Mouse (Mus musculus): ENCODE measurements around the gene Auts2. TPM values are rescaled to one million over a fixed set of nuclear protein-coding genes. Genes with fewer than 3 reads are reported as not detected.
A peak's percentile ranks its signal among the peaks of the same experiment; 100 is the strongest.

Gene Auts2
- polyA plus RNA-seq, 1 experiment from 2014 or later: 27.3 TPM

- Histone ChIP-seq H3K27ac (ENCODE audit: low read depth) (no peak overlapping the region), H3K27me3 (ENCODE audit: insufficient read depth, low read length) (no peaks in the 10 kb centered on the region), H3K9ac (no peak overlapping the region), H3K4me1 (ENCODE audit: insufficient read depth) (no peaks in the 10 kb centered on the region), H3K9me3 (ENCODE audit: low read depth, low read length) (no peaks in the 10 kb centered on the region), H3K4me2 (no peak overlapping the region), H3K4me3 (ENCODE audit: low read depth, low read length) (no peak overlapping the region), H3K36me3 (ENCODE audit: insufficient read depth) (no peaks in the 10 kb centered on the region)
- no peak for TF ChIP-seq CTCF (IDR thresholded peaks at IDR 0.05; ENCODE audit: low read depth)
- peak; percentile 9 for DNase-seq
- 34% methylated on average over 13 of the region's 13 CpGs for WGBS
- no peak for ATAC-seq (ENCODE audit: insufficient read depth)
Observed at GRCm38 (mm10) chr5:132290606-132291535, 252.3 kb downstream of the Auts2 start.

DNA sequence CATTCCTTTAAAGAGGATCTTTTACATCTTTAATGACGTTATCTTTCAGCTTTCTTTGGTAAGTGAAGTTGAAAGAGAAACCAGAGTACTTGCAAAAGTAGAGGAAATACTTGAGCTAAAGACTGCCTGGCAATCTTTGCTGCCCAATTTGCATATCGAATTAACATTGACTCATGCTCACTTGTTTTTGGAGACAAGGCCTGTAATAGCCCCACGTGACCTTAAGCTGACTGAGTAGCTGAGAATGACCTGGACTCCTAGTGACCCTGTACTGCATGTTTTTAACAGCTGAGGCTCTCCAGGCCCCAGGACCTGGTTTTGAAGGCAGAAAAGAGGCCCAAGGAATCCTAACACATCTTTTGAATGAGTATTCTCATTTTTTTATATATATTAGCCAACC lies 259.4 kb downstream of the Auts2 start:
- no peak for DNase-seq
- WGBS: 80% methylated on average over 3 of the region's 3 CpGs
- H3K9ac ChIP-seq: no peak overlapping the region
- H3K4me1 ChIP-seq (ENCODE audit: insufficient read depth): peaks cover 4% of the 10 kb centered on the region; the same call in 1 of the 2 replicates
- H3K4me3 ChIP-seq (ENCODE audit: low read depth, low read length): no peak overlapping the region
- no peaks in the 10 kb centered on the region for H3K9me3 ChIP-seq (ENCODE audit: low read depth, low read length)
- no peaks in the 10 kb centered on the region for H3K27me3 ChIP-seq (ENCODE audit: insufficient read depth, low read length)
- no peak for TF ChIP-seq CTCF (IDR thresholded peaks at IDR 0.05; ENCODE audit: low read depth)
- H3K4me2 ChIP-seq: no peak overlapping the region
- no peaks in the 10 kb centered on the region for H3K36me3 ChIP-seq (ENCODE audit: insufficient read depth)
- H3K27ac ChIP-seq (ENCODE audit: low read depth): no peak overlapping the region
- no peak for ATAC-seq (ENCODE audit: insufficient read depth)

- peaks cover 3% of the 10 kb centered on the region; the same call in 1 of the 2 replicates for H3K4me1 ChIP-seq (ENCODE audit: insufficient read depth)
- no peaks in the 10 kb centered on the region for H3K36me3 ChIP-seq (ENCODE audit: insufficient read depth)
- no peak for TF ChIP-seq CTCF (IDR thresholded peaks at IDR 0.05; ENCODE audit: low read depth)
- DNase-seq (peak; percentile 5), ATAC-seq (ENCODE audit: insufficient read depth) (no peak)
- no peak overlapping the region for H3K4me2 ChIP-seq
- no peak overlapping the region for H3K4me3 ChIP-seq (ENCODE audit: low read depth, low read length)
- H3K9me3 ChIP-seq (ENCODE audit: low read depth, low read length): no peaks in the 10 kb centered on the region
- no peak overlapping the region for H3K27ac ChIP-seq (ENCODE audit: low read depth)
- 52% methylated on average over 15 of the region's 15 CpGs for WGBS
- no peaks in the 10 kb centered on the region for H3K27me3 ChIP-seq (ENCODE audit: insufficient read depth, low read length)
- H3K9ac ChIP-seq: no peak overlapping the region
Observed at GRCm38 (mm10) chr5:132274098-132274898, 268.8 kb downstream of the Auts2 start.

DNA sequence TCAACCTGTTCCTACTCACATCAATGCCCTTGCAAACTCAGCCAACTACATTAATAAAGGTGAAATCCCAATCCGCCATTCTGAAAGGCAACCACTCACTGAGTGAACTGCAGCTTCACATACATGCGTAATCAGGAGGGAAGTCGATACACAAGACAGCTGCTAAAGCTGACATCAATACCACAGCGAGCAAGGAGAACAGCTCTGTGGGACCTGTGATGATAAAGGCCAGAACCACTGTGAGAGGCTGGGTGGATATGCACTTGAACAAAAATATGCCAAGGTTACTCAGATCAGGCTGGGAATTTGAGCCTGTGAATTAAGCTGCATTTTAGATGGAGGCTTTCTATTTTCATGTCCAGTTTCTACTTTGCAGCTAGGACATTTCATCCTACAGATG lies 271.0 kb downstream of the Auts2 start:
- DNase-seq: no peak

GRCm38 (mm10) chr5:132270896-132271295 lies 272.2 kb downstream of the Auts2 start:
- no peaks in the 10 kb centered on the region for H3K27me3 ChIP-seq (ENCODE audit: insufficient read depth, low read length)
- no peaks in the 10 kb centered on the region for H3K9me3 ChIP-seq (ENCODE audit: low read depth, low read length)
- TF ChIP-seq CTCF (IDR thresholded peaks at IDR 0.05; ENCODE audit: low read depth): no peak
- no peaks in the 10 kb centered on the region for H3K36me3 ChIP-seq (ENCODE audit: insufficient read depth)
- H3K27ac ChIP-seq (ENCODE audit: low read depth): no peak overlapping the region
- DNase-seq (no peak), ATAC-seq (ENCODE audit: insufficient read depth) (no peak)
- no peaks in the 10 kb centered on the region; the same call in 1 of the 2 replicates for H3K4me1 ChIP-seq (ENCODE audit: insufficient read depth)
- no peak overlapping the region for H3K9ac ChIP-seq
- no peak overlapping the region for H3K4me3 ChIP-seq (ENCODE audit: low read depth, low read length)
- no peak overlapping the region for H3K4me2 ChIP-seq
- WGBS: 52% methylated on average over 1 of the region's 1 CpGs

More for the DNA sequence above, 271.0 kb downstream of the Auts2 start:
- Histone ChIP-seq H3K4me2 (no peak overlapping the region), H3K27ac (ENCODE audit: low read depth) (no peak overlapping the region), H3K4me1 (ENCODE audit: insufficient read depth) (no peaks in the 10 kb centered on the region; the same call in 1 of the 2 replicates), H3K27me3 (ENCODE audit: insufficient read depth, low read length) (no peaks in the 10 kb centered on the region), H3K9me3 (ENCODE audit: low read depth, low read length) (no peaks in the 10 kb centered on the region), H3K36me3 (ENCODE audit: insufficient read depth) (no peaks in the 10 kb centered on the region), H3K9ac (no peak overlapping the region), H3K4me3 (ENCODE audit: low read depth, low read length) (no peak overlapping the region)
- 75% methylated on average over 4 of the region's 4 CpGs for WGBS
- ATAC-seq (ENCODE audit: insufficient read depth): no peak
- TF ChIP-seq CTCF (IDR thresholded peaks at IDR 0.05; ENCODE audit: low read depth): no peak

DNA sequence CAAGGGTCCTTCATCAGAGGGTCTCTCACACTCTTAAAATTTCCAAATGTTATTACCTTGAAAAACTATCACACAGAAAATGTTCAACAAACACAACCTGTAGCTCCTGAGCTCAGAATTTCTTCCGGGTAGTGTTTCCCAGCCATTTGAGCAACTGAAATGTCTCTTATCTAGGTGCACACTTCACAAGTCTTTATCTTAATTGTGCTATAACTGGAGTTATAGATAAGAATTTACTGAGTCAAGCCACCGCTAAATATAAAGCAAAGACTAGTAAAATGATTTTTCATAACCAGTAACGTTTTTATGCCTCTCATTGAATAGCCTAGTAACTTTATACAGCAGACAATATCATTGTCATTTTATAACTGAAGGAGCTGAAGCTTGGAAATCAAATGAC lies 273.1 kb downstream of the Auts2 start:
- Histone ChIP-seq H3K4me1 (ENCODE audit: insufficient read depth) (no peaks in the 10 kb centered on the region; the same call in 1 of the 2 replicates), H3K4me3 (ENCODE audit: low read depth, low read length) (no peak overlapping the region), H3K9ac (no peak overlapping the region), H3K36me3 (ENCODE audit: insufficient read depth) (no peaks in the 10 kb centered on the region), H3K27ac (ENCODE audit: low read depth) (no peak overlapping the region), H3K4me2 (no peak overlapping the region), H3K9me3 (ENCODE audit: low read depth, low read length) (no peaks in the 10 kb centered on the region), H3K27me3 (ENCODE audit: insufficient read depth, low read length) (no peaks in the 10 kb centered on the region)
- 57% methylated on average over 3 of the region's 3 CpGs for WGBS
- no peak for TF ChIP-seq CTCF (IDR thresholded peaks at IDR 0.05; ENCODE audit: low read depth)
- DNase-seq: no peak
- ATAC-seq (ENCODE audit: insufficient read depth): no peak
